ENCODE assay signal across 25 mouse cellular contexts in genomic region chr4:10759491-10759890, GRCm38 (mm10).
"Had no signal": no experiment of that assay in that cellular context is flagged by ENCODE, and none has a peak within 500 bp of the region (broad histone marks: within the 10 kb centered on the region; RNA-seq: fewer than 3 reads in every experiment).

No protein-coding gene starts in this region.

- DNase-seq: cerebellum, postnatal 10 days; cerebellum, postnatal 14 days; cerebellum, postnatal 25 days; cerebellum, postnatal 36 days; embryo, embryonic 11 days; forebrain, postnatal 0 days; gastrocnemius, adult 2 months; gastrocnemius, postnatal 10 days; gastrocnemius, postnatal 14 days; gastrocnemius, postnatal 25 days; gastrocnemius, postnatal 36 days; heart, adult 18-20 months; heart, adult 2 months had no signal

- ATAC-seq: forebrain, embryonic 13.5 days; forebrain, embryonic 14.5 days; forebrain, embryonic 15.5 days; forebrain, embryonic 16.5 days; forebrain, postnatal 0 days had no signal

- H3K4me2 ChIP-seq: embryonic facial prominence, embryonic 12.5 days; embryonic facial prominence, embryonic 13.5 days; embryonic facial prominence, embryonic 15.5 days; forebrain, embryonic 12.5 days; forebrain, embryonic 13.5 days; forebrain, embryonic 15.5 days had no signal

- H3K9ac ChIP-seq: embryonic facial prominence, embryonic 12.5 days; embryonic facial prominence, embryonic 13.5 days; embryonic facial prominence, embryonic 15.5 days; forebrain, embryonic 12.5 days; forebrain, embryonic 13.5 days; forebrain, embryonic 15.5 days; forebrain, postnatal 0 days had no signal

- H3K36me3 ChIP-seq: embryonic facial prominence, embryonic 10.5 days; embryonic facial prominence, embryonic 12.5 days; embryonic facial prominence, embryonic 13.5 days; embryonic facial prominence, embryonic 15.5 days; forebrain, embryonic 10.5 days; forebrain, embryonic 12.5 days; forebrain, embryonic 15.5 days; heart, embryonic 10.5 days had no signal

- H3K4me3 ChIP-seq: embryonic facial prominence, embryonic 10.5 days; embryonic facial prominence, embryonic 12.5 days; embryonic facial prominence, embryonic 13.5 days; embryonic facial prominence, embryonic 15.5 days; erythroblast, embryonic 14.5 days; forebrain, embryonic 10.5 days; forebrain, embryonic 12.5 days; forebrain, embryonic 13.5 days; forebrain, embryonic 15.5 days; gastrocnemius, adult 2 months; heart, adult 2 months; heart, embryonic 10.5 days had no signal

- H3K9me3 ChIP-seq: embryonic facial prominence, embryonic 10.5 days; embryonic facial prominence, embryonic 12.5 days; embryonic facial prominence, embryonic 13.5 days; embryonic facial prominence, embryonic 15.5 days; forebrain, embryonic 10.5 days; forebrain, embryonic 12.5 days; forebrain, embryonic 13.5 days; forebrain, embryonic 15.5 days; heart, embryonic 10.5 days had no signal

- H3K27me3 ChIP-seq: embryonic facial prominence, embryonic 12.5 days; embryonic facial prominence, embryonic 13.5 days; embryonic facial prominence, embryonic 15.5 days; forebrain, embryonic 12.5 days; forebrain, embryonic 13.5 days; forebrain, embryonic 15.5 days had no signal

- H3K4me1 ChIP-seq: embryonic facial prominence, embryonic 10.5 days; embryonic facial prominence, embryonic 12.5 days; embryonic facial prominence, embryonic 13.5 days; embryonic facial prominence, embryonic 15.5 days; forebrain, embryonic 10.5 days; forebrain, embryonic 12.5 days; forebrain, embryonic 13.5 days; forebrain, embryonic 15.5 days; heart, embryonic 10.5 days had no signal

- H3K27ac ChIP-seq: embryonic facial prominence, embryonic 10.5 days; embryonic facial prominence, embryonic 12.5 days; embryonic facial prominence, embryonic 13.5 days; embryonic facial prominence, embryonic 15.5 days; forebrain, embryonic 10.5 days; forebrain, embryonic 12.5 days; forebrain, embryonic 13.5 days; forebrain, embryonic 15.5 days; gastrocnemius, adult 2 months; heart, adult 2 months; heart, embryonic 10.5 days had no signal
